Mouse (Mus musculus): Measurements from ENCODE around the gene Zfp607a. TPM values are rescaled to one million over a fixed set of nuclear protein-coding genes. Genes with fewer than 3 reads are reported as not detected.
A peak's percentile ranks its signal among the peaks of the same experiment; 100 is the strongest.

The Zfp607a gene
- polyA plus RNA-seq, 1 experiment = 0.70 TPM

DNA sequence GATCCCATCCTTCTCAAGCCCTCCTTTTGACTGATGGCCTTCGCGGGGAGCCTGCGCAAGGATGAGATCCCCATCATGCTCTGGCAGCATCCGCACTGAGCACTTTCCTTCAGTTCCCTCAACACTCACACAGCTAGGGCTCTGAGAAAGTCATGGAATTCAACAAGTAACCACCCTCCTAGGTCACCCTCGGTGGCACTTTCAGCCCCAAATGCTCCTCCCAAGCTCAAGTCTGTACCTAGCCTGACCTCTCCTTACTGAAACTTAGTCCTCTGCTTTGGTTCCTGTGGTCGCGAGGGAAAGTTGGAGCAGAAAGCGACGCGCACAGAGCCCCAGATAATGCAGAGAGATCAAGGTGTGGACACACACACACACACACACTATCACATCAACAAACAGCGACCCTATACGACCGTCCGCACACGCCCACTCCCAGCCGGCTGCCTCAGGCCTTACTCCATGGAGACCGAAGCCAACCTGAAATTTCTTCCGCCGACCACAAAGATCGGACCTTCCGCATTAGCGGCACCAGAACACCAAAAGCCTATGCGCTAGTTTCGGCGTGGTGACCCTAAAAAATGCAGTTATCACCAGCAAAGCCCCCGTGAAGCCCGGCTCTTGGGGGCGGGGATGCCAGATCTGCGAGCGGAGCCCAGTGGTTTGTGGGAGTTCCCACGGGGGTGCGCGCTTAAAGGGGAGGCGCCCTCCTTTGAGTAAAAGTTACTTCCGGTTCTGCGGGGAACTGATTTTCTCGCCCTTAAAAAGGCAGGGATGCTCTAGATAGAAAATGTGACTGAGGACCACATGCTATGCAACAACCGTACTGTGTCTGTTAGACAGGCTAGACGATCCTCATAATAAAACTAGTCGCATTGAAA is 71.7 kb downstream of the Zfp607a start, which contains the start of gene Zfp974:
Zfp974 (minus strand) TSS at position 643 of the 878 bp plus-strand sequence.
- Histone ChIP-seq H3K27ac (ENCODE audit: insufficient read depth, low read length) (no peak within 1 kb of the TSS), H3K4me3 (replicated peaks; ENCODE audit: insufficient read depth, low read depth, low read length) (peak within 1 kb of the TSS; percentile 93), H3K4me1 (ENCODE audit: control insufficient read depth, insufficient read depth, low read length) (no peaks in the 10 kb centered on the region; the same call in 1 of the 2 replicates), H3K27me3 (ENCODE audit: control insufficient read depth, insufficient read depth, low read length) (no peaks in the 10 kb centered on the region)
- TF ChIP-seq CTCF (IDR thresholded peaks at IDR 0.05; ENCODE audit: borderline replicate concordance, insufficient read depth, low read depth, low read length) (no peak), POLR2A (IDR thresholded peaks at IDR 0.05; ENCODE audit: borderline replicate concordance, insufficient read depth, low read length) (peak; percentile 32; the same call in 1 of the 2 replicates)
- peak; percentile 58 to 61 for DNase-seq
- 2% methylated on average over 40 of the region's 40 CpGs for WGBS

Other genes starting within 250 kb of the Zfp607a start
- gene Ttc9b, start 203.6 kb upstream of the Zfp607a start, polyA plus RNA-seq (2012; rRNA removed) = 62.2 and 67.5 TPM in 2 replicates
- gene Map3k10, start 182.9 kb upstream of the Zfp607a start, polyA plus RNA-seq (2012; rRNA removed) = 96.7 and 99.4 TPM in 2 replicates
- gene Zfp607b, start 168.2 kb upstream of the Zfp607a start, polyA plus RNA-seq (2012; rRNA removed) = 4.3 and 4.6 TPM in 2 replicates
- gene Zfp60, start 126.1 kb upstream of the Zfp607a start, polyA plus RNA-seq (2012; rRNA removed) = 15.8 and 16.3 TPM in 2 replicates
- 3.7 and 3.9 TPM in 2 replicates for gene Zfp626, start 50.3 kb upstream of the Zfp607a start, polyA plus RNA-seq (2012; rRNA removed)
- 4.0 and 4.4 TPM in 2 replicates for gene Zfp59, start 18.9 kb upstream of the Zfp607a start, polyA plus RNA-seq (2012; rRNA removed)
- gene Zfp974, start 71.9 kb downstream of the Zfp607a start, polyA plus RNA-seq (2012; rRNA removed) = 5.7 and 7.2 TPM in 2 replicates
- 10.2 and 10.3 TPM in 2 replicates for gene Zfp780b, start 121.6 kb downstream of the Zfp607a start, polyA plus RNA-seq (2012; rRNA removed)
- gene Zfp850, start 156.6 kb downstream of the Zfp607a start, polyA plus RNA-seq (2012; rRNA removed) = 2.2 and 2.7 TPM in 2 replicates
- 217 and 222 TPM in 2 replicates for gene Psmc4, start 192.6 kb downstream of the Zfp607a start, polyA plus RNA-seq (2012; rRNA removed)
- 0.24 and 0.29 TPM in 2 replicates for gene Fcgbp, start 213.7 kb downstream of the Zfp607a start, polyA plus RNA-seq (2012; rRNA removed)

All from cerebellum, adult 2 months (tissue).